Mouse (Mus musculus) kidney, adult 2 months (tissue): ENCODE results near the gene Rasa2.
"Not testable (repeated sequence)": the region's sequence is repeated elsewhere in the genome, so short reads cannot be mapped to it uniquely, and the experiment has no call there.

Source experiments
- CTCF ChIP-seq: fragments of 200-500 bp; conservative IDR thresholded peaks from 2 replicates; pipeline ENCODE4 v1.5.1; 2011; ENCODE audit warnings: low read depth, mild to moderate bottlenecking, control low read depth, low read length, moderate library complexity, mixed read lengths; ENCODE audit not compliant: insufficient read depth, insufficient read length
- POLR2A ChIP-seq: fragments of 200-500 bp; IDR thresholded peaks from one replicate; pipeline ENCODE4 v1.6.1; 2011; ENCODE audit warnings: low read depth, low read length, control low read depth

DNA sequence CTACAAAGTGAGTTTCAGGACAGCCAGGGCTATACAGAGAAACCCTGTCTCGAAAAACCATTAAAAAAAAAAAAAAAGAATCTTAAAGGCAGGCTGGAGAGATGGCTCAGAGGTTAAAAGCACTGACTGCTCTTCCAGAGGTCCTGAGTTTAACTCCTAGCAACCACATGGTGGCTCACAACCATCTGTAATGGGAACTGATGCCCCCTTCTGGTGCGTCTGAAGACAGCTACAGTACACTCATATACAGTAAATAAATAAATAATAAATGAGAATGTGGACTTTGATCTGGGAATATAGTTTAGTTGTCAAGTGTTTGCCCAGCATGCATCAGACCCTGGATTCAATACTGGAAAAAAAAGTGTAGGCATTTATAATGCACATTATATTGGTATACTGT, 109.8 kb downstream of the Rasa2 start:
- TF ChIP-seq POLR2A: not testable (repeated sequence)
- TF ChIP-seq CTCF: 0 out of 2 replicates have a peak, but pooled peaks have one; percentile 4
